ENCODE assay signal across 9 mouse cellular contexts in the genomic region with DNA sequence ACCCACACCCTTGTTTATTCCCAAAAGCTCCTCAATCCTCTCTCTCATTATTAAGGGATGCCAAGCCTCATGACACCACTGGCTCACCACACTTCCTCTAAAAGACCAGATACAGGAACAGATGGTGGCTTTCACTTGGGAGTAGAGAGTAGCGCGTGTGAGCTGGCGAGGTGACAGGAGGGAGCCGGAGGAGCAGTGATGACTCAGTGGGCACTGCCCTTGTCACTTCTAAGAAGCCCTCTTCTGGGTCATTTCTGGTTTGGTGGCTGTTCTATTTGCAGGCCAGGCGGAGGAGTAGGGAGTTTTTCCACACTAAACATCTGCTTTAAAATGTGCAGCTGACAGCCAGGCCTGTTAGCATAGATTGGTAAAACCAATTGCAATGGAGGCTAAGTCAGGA. TPM values are rescaled to one million over a fixed set of nuclear protein-coding genes. Genes with fewer than 3 reads are reported as not detected.
DNase-seq lines count a peak whose midpoint lies in the region; ATAC-seq and TF ChIP-seq lines count a peak whose summit lies in the region.
"Had no signal": no experiment of that assay in that cellular context is flagged by ENCODE, and none has a peak within 500 bp of the region (broad histone marks: within the 10 kb centered on the region; RNA-seq: fewer than 3 reads in every experiment).

No protein-coding gene starts in this region.

- no peaks in the 10 kb centered on the region for H3K27me3 ChIP-seq in kidney, embryonic 16.5 days (ENCODE audit: insufficient read depth, low read length)
- H3K27me3 ChIP-seq in G1E (ENCODE audit: insufficient read depth, low read length), result no peaks in the 10 kb centered on the region
- no peaks in the 10 kb centered on the region for H3K27me3 ChIP-seq in heart, postnatal 0 days (ENCODE audit: control insufficient read depth, insufficient read depth, low read length)

- ATAC-seq in kidney, embryonic 16.5 days (ENCODE audit: low FRiP score, low TSS enrichment), result no peak
- ATAC-seq in G1E (ENCODE audit: extremely low read depth, insufficient number of reproducible peaks, low FRiP score, poor library complexity, severe bottlenecking), result 0 out of 2 replicates have a peak, but pooled peaks have one; percentile 11
- no peak for ATAC-seq in heart, postnatal 0 days (ENCODE audit: insufficient read depth, low read depth)

- H3K4me2 ChIP-seq in kidney, embryonic 16.5 days (replicated peaks; ENCODE audit: low read depth, low read length), result no peak overlapping the region
- 0 out of 2 replicates have a peak overlapping the region, but pooled peaks have one; percentile 5 for H3K4me2 ChIP-seq in heart, postnatal 0 days (ENCODE audit: low read depth, low read length)
- H3K4me2 ChIP-seq: lung, embryonic 14.5 days had no signal

- no peak overlapping the region for H3K9ac ChIP-seq in kidney, embryonic 16.5 days (replicated peaks; ENCODE audit: low read length)
- H3K9ac ChIP-seq in heart, postnatal 0 days (replicated peaks; ENCODE audit: low read depth, low read length), result 0 out of 2 replicates have a peak overlapping the region, but pooled peaks have one; percentile 32

- no peaks in the 10 kb centered on the region for H3K9me3 ChIP-seq in kidney, embryonic 16.5 days (ENCODE audit: low read length)
- H3K9me3 ChIP-seq in G1E (replicated peaks), result no peaks in the 10 kb centered on the region
- no peaks in the 10 kb centered on the region for H3K9me3 ChIP-seq in heart, postnatal 0 days (replicated peaks; ENCODE audit: control insufficient read depth, low read length)

- WGBS in kidney, embryonic 16.5 days, result 62% methylated on average over 5 of the region's 5 CpGs
- 16% methylated on average over 5 of the region's 5 CpGs for WGBS in heart, postnatal 0 days

- DNase-seq in kidney, postnatal 36 days, result peak; percentile 60 to 63
- DNase-seq in G1E (ENCODE audit: low spot score), result peak; percentile 46
- DNase-seq in cerebellum, adult 11-12 months, result peak; percentile 93
- peak; percentile 19 for DNase-seq in heart, postnatal 0 days (ENCODE audit: low spot score)
- peak; percentile 51 to 66 for DNase-seq in natural killer cell, adult 2 months (ENCODE audit: low spot score in 2 of 2)
- DNase-seq in thymus, postnatal 10 days (ENCODE audit: low spot score in 2 of 2), result no peak
- no peak for DNase-seq in ovary, postnatal 36 days (ENCODE audit: low spot score)
- DNase-seq: lung, embryonic 14.5 days had no signal

- H3K27ac ChIP-seq in kidney, embryonic 16.5 days (ENCODE audit: low read length), result no peak overlapping the region
- peak overlapping the region; percentile 87 for H3K27ac ChIP-seq in heart, postnatal 0 days (ENCODE audit: low read depth)

- TF ChIP-seq CTCF in G1E (IDR thresholded peaks at IDR 0.05; ENCODE audit: low read depth, low read length), result no peak
- TF ChIP-seq CTCF in heart, postnatal 0 days (IDR thresholded peaks at IDR 0.05; ENCODE audit: low read depth), result no peak

- no peak for TF ChIP-seq EP300 in heart, postnatal 0 days (IDR thresholded peaks at IDR 0.05; ENCODE audit: low read depth)

- no peaks in the 10 kb centered on the region; the same call in 1 of the 2 replicates for H3K36me3 ChIP-seq in kidney, embryonic 16.5 days (ENCODE audit: insufficient read depth, low read length)
- peaks cover 91% of the 10 kb centered on the region for H3K36me3 ChIP-seq in G1E (replicated peaks)
- peaks cover 33% of the 10 kb centered on the region for H3K36me3 ChIP-seq in heart, postnatal 0 days (replicated peaks; ENCODE audit: control insufficient read depth, insufficient read depth, low read length)

- no peak overlapping the region for H3K4me3 ChIP-seq in kidney, embryonic 16.5 days (ENCODE audit: low read length)
- no peak overlapping the region; the same call in 1 of the 2 replicates for H3K4me3 ChIP-seq in G1E (ENCODE audit: low read depth, low read length)
- no peak overlapping the region for H3K4me3 ChIP-seq in heart, postnatal 0 days (ENCODE audit: low read depth, low read length)

- H3K4me1 ChIP-seq in kidney, embryonic 16.5 days (ENCODE audit: insufficient read depth, low read length), result peaks cover 66% of the 10 kb centered on the region
- H3K4me1 ChIP-seq in G1E (ENCODE audit: insufficient read depth, low read depth, low read length), result peaks cover 85% of the 10 kb centered on the region
- H3K4me1 ChIP-seq in heart, postnatal 0 days (ENCODE audit: control insufficient read depth, insufficient read depth), result peaks cover 78% of the 10 kb centered on the region

RNA-seq across cellular contexts. Expression of a gene that starts 11.5 kb away (rescaled TPM):
- 32.1 and 33.6 TPM in 2 replicates for polyA plus RNA-seq in kidney, embryonic 16.5 days (2015; fragmentation: Nextera tagmentation; extraction: Ambion mirVana)
- total RNA-seq in G1E (2014; fragmentation: Nextera tagmentation) (69.9 and 74.3 TPM in 2 replicates), G1E (2017) (73.1 and 75.5 TPM in 2 replicates)
- 15.8 and 20.3 TPM in 2 replicates for polyA plus RNA-seq in G1E (2012)
- total RNA-seq in heart, postnatal 0 days (2014; rRNA removed; ENCODE audit: low replicate concordance), result 424 and 484 TPM in 2 replicates
- polyA plus RNA-seq in heart, postnatal 0 days (2015; fragmentation: Nextera tagmentation; extraction: Ambion mirVana), result 52.2 and 59.9 TPM in 2 replicates

Comparison
In these comparisons a context has a peak if more than half of its experiments do, and no peak if none do; other contexts are left out.
1. DNase-seq: peak in kidney, postnatal 36 days (2 of 2), G1E (single experiment), cerebellum, adult 11-12 months (single experiment), heart, postnatal 0 days (single experiment) and natural killer cell, adult 2 months (2 of 2); none in thymus, postnatal 10 days (0 of 2) and ovary, postnatal 36 days (single experiment).